Mouse (Mus musculus) forebrain, embryonic 15.5 days (tissue): Measurements from ENCODE around the gene Ciao1. TPM values are rescaled to one million over a fixed set of nuclear protein-coding genes. Genes with fewer than 3 reads are reported as not detected.
A peak's percentile ranks its signal among the peaks of the same experiment; 100 is the strongest.
"Not testable (repeated sequence)": the region's sequence is repeated elsewhere in the genome, so short reads cannot be mapped to it uniquely, and the experiment has no call there.

ENCODE experiments used
- ATAC-seq: fragments of 200-750 bp; cut with Nextera tagmentation; replicated peaks from 2 replicates; pipeline ENCODE4 v1.8.0; 2017; ENCODE audit warnings: mild to moderate bottlenecking, moderate TSS enrichment, moderate library complexity
- H3K27ac ChIP-seq: fragments of 300-500 bp; sonication (generic); replicated peaks from 2 replicates; pipeline ENCODE4 v1.5.1; 2015; ENCODE audit warnings: mild to moderate bottlenecking, inconsistent platforms
- H3K27me3 ChIP-seq: fragments of 300-500 bp; sonication (generic); 2 replicates; pipeline ENCODE4 v1.6.1; 2015; ENCODE audit warnings: inconsistent platforms
- H3K36me3 ChIP-seq: fragments of 300-500 bp; sonication (generic); 2 replicates; pipeline ENCODE4 v1.6.1; 2015; ENCODE audit warnings: mild to moderate bottlenecking, inconsistent platforms
- H3K4me1 ChIP-seq: fragments of 300-500 bp; sonication (generic); 2 replicates; pipeline ENCODE4 v1.6.1; 2015; ENCODE audit warnings: inconsistent platforms
- H3K4me2 ChIP-seq: fragments of 300-500 bp; sonication (generic); replicated peaks from 2 replicates; pipeline ENCODE4 v1.6.1; 2015; ENCODE audit warnings: mild to moderate bottlenecking, inconsistent platforms
- H3K4me3 ChIP-seq: fragments of 300-500 bp; sonication (generic); 2 replicates; pipeline ENCODE4 v1.5.1; 2015; ENCODE audit warnings: mild to moderate bottlenecking, inconsistent platforms
- H3K9ac ChIP-seq: fragments of 300-500 bp; sonication (generic); replicated peaks from 2 replicates; pipeline ENCODE4 v1.6.1; 2015; ENCODE audit warnings: mild to moderate bottlenecking, inconsistent platforms
- H3K9me3 ChIP-seq: fragments of 300-500 bp; sonication (generic); 2 replicates; pipeline ENCODE4 v1.6.1; 2016; ENCODE audit warnings: inconsistent platforms
- WGBS: fragments of 180-500 bp; shearing (Covaris S2); methylation state at CpG from one replicate; pipeline ENCODE4 v1.1.7; 2015; ENCODE audit warnings: mixed read lengths; 5-methylcytosine and 5-hydroxymethylcytosine counted together
- polyA plus RNA-seq: library from polyadenylated mRNA; unstranded; fragments of >200 nt; fragmentation: Nextera tagmentation; extraction: Ambion mirVana; gene quantifications from 2 replicates; pipeline ENCODE4 v1.2.1, GENCODE M21; 2015

The Ciao1 gene
- 67.6 and 70.0 TPM in 2 replicates for polyA plus RNA-seq

DNA sequence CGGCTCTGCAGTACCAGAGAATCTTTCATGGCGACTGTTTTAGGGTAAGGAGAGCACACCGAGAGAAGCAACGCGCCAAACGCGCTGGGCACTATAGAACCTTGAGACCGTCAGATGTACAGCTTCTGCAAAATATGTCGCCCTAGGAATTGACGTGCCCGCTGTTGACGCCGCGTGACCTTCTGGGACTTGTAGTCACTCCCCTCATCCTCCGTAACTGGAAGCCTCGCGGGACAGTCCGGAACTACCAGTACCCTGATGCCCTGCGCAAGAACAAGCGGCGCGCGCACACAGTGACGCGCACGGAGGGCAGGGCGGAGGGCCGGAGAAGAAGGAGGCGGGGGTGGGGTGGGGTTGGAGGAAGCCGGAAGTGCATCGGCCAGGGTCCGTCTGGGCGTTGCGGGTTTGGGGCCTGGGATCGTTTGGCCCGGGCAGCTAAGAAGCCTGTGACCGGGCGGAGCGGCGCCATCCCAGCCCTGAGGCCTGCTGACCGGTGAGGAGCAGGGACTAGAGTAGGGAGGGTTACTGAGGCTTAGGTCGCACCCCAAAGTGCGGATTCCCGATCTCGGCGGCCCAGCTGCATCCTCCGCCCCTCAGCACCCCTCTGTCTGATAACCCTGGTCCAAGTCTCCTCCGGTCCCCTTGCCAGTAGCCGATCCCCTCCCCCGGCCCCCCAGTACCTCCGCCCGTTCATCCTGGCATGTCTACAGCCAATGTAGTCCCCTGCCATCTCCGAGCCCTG lies at the start of gene Ciao1, which contains the start of gene Tmem127:
Ciao1 (minus strand) TSS at position 225 of the 742 bp plus-strand sequence.
Tmem127 (plus strand) TSS at position 317 of the 742 bp plus-strand sequence.
- WGBS, result under 1% methylated on average over 53 of the region's 53 CpGs

GRCm38 (mm10) chr2:127297001-127297805 lies 49.6 kb upstream of the Ciao1 start:
- H3K36me3 ChIP-seq, result peaks cover 81% of the 10 kb centered on the region
- H3K4me3 ChIP-seq, result no peak overlapping the region
- H3K27me3 ChIP-seq, result no peaks in the 10 kb centered on the region
- no peak overlapping the region for H3K27ac ChIP-seq
- no peak for ATAC-seq
- H3K9me3 ChIP-seq, result no peaks in the 10 kb centered on the region
- H3K9ac ChIP-seq, result no peak overlapping the region
- H3K4me1 ChIP-seq, result no peaks in the 10 kb centered on the region
- WGBS, result 96% methylated on average over 7 of the region's 7 CpGs
- no peak overlapping the region for H3K4me2 ChIP-seq

More for the DNA sequence above, at the start of gene Ciao1, which contains the start of gene Tmem127:
- Histone ChIP-seq H3K9ac (peak within 1 kb of the TSS; percentile 87), H3K27me3 (no peaks in the 10 kb centered on the region), H3K9me3 (no peaks in the 10 kb centered on the region), H3K4me2 (peak within 1 kb of the TSS; percentile 95), H3K4me1 (peaks cover 36% of the 10 kb centered on the region), H3K36me3 (peaks cover 32% of the 10 kb centered on the region), H3K27ac (peak within 1 kb of the TSS; percentile 84), H3K4me3 (peak within 1 kb of the TSS; percentile 94)
- ATAC-seq, result peak; percentile 99

GRCm38 (mm10) chr2:127292250-127292649 lies 44.6 kb upstream of the Ciao1 start:
- ATAC-seq, result no peak
- peaks cover 74% of the 10 kb centered on the region for H3K36me3 ChIP-seq
- H3K4me1 ChIP-seq, result no peaks in the 10 kb centered on the region
- no peak overlapping the region for H3K4me2 ChIP-seq
- H3K27ac ChIP-seq, result no peak overlapping the region
- WGBS, result 87% methylated on average over 4 of the region's 4 CpGs
- no peaks in the 10 kb centered on the region for H3K27me3 ChIP-seq
- H3K9me3 ChIP-seq, result no peaks in the 10 kb centered on the region
- H3K4me3 ChIP-seq, result no peak overlapping the region
- no peak overlapping the region for H3K9ac ChIP-seq

- Histone ChIP-seq H3K27ac (no peak overlapping the region), H3K4me2 (no peak overlapping the region), H3K27me3 (no peaks in the 10 kb centered on the region), H3K4me1 (peaks cover 14% of the 10 kb centered on the region), H3K4me3 (no peak overlapping the region), H3K9ac (no peak overlapping the region), H3K36me3 (no peaks in the 10 kb centered on the region), H3K9me3 (no peaks in the 10 kb centered on the region)
- no peak for ATAC-seq
Measured at GRCm38 (mm10) chr2:127278162-127278561, 30.5 kb upstream of the Ciao1 start.

- no peak overlapping the region for H3K4me3 ChIP-seq
- peaks cover 30% of the 10 kb centered on the region for H3K4me1 ChIP-seq
- ATAC-seq, result no peak
- no peak overlapping the region for H3K27ac ChIP-seq
- H3K4me2 ChIP-seq, result no peak overlapping the region
- H3K9me3 ChIP-seq, result no peaks in the 10 kb centered on the region
- H3K9ac ChIP-seq, result no peak overlapping the region
- no peaks in the 10 kb centered on the region for H3K27me3 ChIP-seq
- no peaks in the 10 kb centered on the region for H3K36me3 ChIP-seq
- 75% methylated on average over 5 of the region's 5 CpGs for WGBS
Measured at GRCm38 (mm10) chr2:127275551-127276320, 28.1 kb upstream of the Ciao1 start.

GRCm38 (mm10) chr2:127274590-127274989 lies 27.0 kb upstream of the Ciao1 start:
- Histone ChIP-seq H3K9me3 (no peaks in the 10 kb centered on the region), H3K9ac (no peak overlapping the region), H3K27me3 (no peaks in the 10 kb centered on the region), H3K4me3 (no peak overlapping the region), H3K4me1 (peaks cover 30% of the 10 kb centered on the region), H3K4me2 (no peak overlapping the region), H3K36me3 (no peaks in the 10 kb centered on the region), H3K27ac (no peak overlapping the region)
- WGBS, result 76% methylated on average over 2 of the region's 2 CpGs
- ATAC-seq, result no peak

- peaks cover 34% of the 10 kb centered on the region for H3K4me1 ChIP-seq
- no peaks in the 10 kb centered on the region for H3K36me3 ChIP-seq
- H3K27ac ChIP-seq, result no peak overlapping the region
- H3K4me2 ChIP-seq, result no peak overlapping the region
- 97% methylated on average over 3 of the region's 3 CpGs for WGBS
- H3K9me3 ChIP-seq, result no peaks in the 10 kb centered on the region
- no peaks in the 10 kb centered on the region for H3K27me3 ChIP-seq
- H3K4me3 ChIP-seq, result no peak overlapping the region
- no peak overlapping the region for H3K9ac ChIP-seq
- ATAC-seq, result no peak
Measured at GRCm38 (mm10) chr2:127272806-127273205, 25.2 kb upstream of the Ciao1 start.

DNA sequence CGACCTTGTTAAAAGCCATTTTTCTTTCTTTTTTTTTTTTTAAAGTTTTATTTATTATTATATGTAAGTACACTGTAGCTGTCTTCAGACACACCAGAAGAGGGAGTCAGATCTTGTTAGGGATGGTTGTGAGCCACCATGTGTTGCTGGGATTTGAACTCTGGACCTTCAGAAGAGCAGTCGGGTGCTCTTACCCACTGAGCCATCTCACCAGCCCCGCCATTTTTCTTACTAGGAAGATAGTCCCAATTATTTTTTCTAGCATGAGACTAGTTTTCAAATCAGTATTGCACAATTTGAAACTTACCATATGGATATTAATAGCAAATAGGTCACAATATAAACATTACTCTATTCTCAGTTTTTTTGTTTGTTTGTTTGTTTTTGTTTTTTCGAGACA lies 24.4 kb upstream of the Ciao1 start:
- 91% methylated on average over 4 of the region's 4 CpGs for WGBS
- not testable (repeated sequence) for ATAC-seq, H3K4me3 ChIP-seq, H3K9me3 ChIP-seq, H3K36me3 ChIP-seq, H3K9ac ChIP-seq, H3K4me2 ChIP-seq, H3K27me3 ChIP-seq, H3K27ac ChIP-seq
- peaks cover 34% of the 10 kb centered on the region for H3K4me1 ChIP-seq

DNA sequence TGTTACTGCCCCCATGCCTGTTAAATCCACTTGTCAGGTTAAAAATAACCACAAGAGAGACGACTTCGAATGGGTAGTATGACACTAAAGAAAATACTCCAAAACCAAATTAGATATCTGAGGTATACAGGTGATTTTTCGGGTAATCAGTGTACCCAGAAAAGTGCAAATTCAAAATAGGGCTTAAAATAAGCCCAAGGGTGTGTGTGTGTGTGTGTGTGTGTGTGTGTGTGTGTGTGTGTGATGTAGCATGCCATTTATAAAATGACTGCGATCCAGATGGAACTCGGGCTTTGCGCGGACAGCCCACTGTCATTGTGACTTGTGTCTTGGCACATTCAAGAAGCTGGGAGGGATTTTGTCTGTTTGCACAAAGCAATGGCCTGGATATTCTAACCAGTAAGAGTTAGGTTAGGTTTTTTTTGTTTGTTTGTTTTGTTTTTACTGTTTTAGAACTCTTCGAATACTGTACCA lies 23.5 kb upstream of the Ciao1 start:
- 6% methylated on average over 8 of the region's 8 CpGs for WGBS
- Histone ChIP-seq H3K9me3 (no peaks in the 10 kb centered on the region), H3K4me1 (peaks cover 34% of the 10 kb centered on the region), H3K27ac (peak overlapping the region; percentile 93), H3K36me3 (no peaks in the 10 kb centered on the region), H3K4me2 (peak overlapping the region; percentile 88), H3K27me3 (no peaks in the 10 kb centered on the region), H3K4me3 (peak overlapping the region; percentile 90), H3K9ac (peak overlapping the region; percentile 88)
- no peak for ATAC-seq

DNA sequence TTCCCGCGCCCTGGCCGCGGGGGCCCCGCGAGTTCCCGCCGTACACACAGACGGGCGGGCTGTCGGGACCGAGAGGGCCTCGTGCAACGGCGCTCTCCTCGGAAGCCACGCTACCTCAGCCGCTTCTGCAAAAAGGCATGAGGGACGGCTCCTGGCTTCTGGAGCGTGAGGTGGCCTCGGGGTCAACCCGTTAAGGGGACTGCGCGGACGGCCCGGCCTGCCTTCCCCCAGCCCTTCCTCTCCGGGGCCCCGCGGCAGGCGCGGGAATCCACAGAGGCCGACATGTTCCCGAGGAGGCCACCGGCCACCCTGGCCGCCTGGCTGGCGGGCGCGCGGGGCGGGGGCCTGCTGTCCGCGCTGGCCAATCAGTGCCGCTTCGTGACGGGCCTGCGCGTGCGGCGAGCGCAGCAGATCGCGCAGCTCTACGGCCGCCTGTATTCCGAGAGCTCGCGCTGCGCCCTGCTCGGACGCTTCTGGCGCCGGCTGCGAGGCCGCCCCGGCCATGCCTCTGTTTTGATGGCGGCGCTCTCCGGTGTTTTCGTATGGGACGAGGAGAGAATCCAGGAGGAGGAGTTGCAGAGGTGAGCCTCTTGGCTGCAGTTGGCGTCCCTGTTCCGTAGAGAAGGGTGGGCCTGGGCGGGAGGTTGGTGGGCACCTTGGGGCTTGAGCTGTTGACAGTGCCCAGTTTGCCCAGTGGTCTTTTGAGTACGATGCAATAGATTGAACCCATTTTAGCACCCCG lies 22.9 kb upstream of the Ciao1 start:
- Histone ChIP-seq H3K4me3 (peak overlapping the region; percentile 90), H3K4me2 (peak overlapping the region; percentile 88), H3K9ac (peak overlapping the region; percentile 88), H3K9me3 (no peaks in the 10 kb centered on the region), H3K27ac (peak overlapping the region; percentile 93), H3K36me3 (no peaks in the 10 kb centered on the region), H3K4me1 (peaks cover 31% of the 10 kb centered on the region), H3K27me3 (no peaks in the 10 kb centered on the region)
- peak; percentile 94 for ATAC-seq
- WGBS, result under 1% methylated on average over 75 of the region's 75 CpGs
